Mouse (Mus musculus): ENCODE data around the gene Cct7. TPM values are rescaled to one million over a fixed set of nuclear protein-coding genes. Genes with fewer than 3 reads are reported as not detected.

Cct7 gene
- total and polyA plus RNA-seq, 2 experiments: 76.2 to 115 TPM

GRCm38 (mm10) chr6:85477366-85477917 lies 26.1 kb downstream of the Cct7 start:
- DNase-seq (ENCODE audit: extremely low read depth, low read depth, low spot score): no peak
- no peaks in the 10 kb centered on the region for H3K79me2 ChIP-seq (ENCODE audit: control insufficient read depth, insufficient read depth, low read length)
- no peaks in the 10 kb centered on the region for H3K4me1 ChIP-seq (ENCODE audit: control insufficient read depth, insufficient read depth, low read length)
- WGBS: 32% methylated on average over 10 of the region's 10 CpGs
- TF ChIP-seq POLR2A (IDR thresholded peaks at IDR 0.05; ENCODE audit: extremely low read depth, insufficient read depth, low read length) (no peak), CTCF (IDR thresholded peaks at IDR 0.05; ENCODE audit: low read depth, low read length) (peak; percentile 81)
- no peaks in the 10 kb centered on the region for H3K36me3 ChIP-seq (ENCODE audit: control insufficient read depth, insufficient read depth, low read length)
- no peak overlapping the region for H3K27ac ChIP-seq (replicated peaks; ENCODE audit: insufficient read depth, low read depth, low read length)
- no peak overlapping the region for H3K9ac ChIP-seq (ENCODE audit: low read depth, low read length)
- no peak overlapping the region for H3K4me3 ChIP-seq (ENCODE audit: insufficient read depth, low read depth, low read length)
- peaks cover 2% of the 10 kb centered on the region; the same call in 1 of the 2 replicates for H3K27me3 ChIP-seq (ENCODE audit: control insufficient read depth, insufficient read depth, low read length)

GRCm38 (mm10) chr6:85478416-85478815 lies 27.1 kb downstream of the Cct7 start:
- WGBS: 38% methylated on average over 14 of the region's 14 CpGs

DNA sequence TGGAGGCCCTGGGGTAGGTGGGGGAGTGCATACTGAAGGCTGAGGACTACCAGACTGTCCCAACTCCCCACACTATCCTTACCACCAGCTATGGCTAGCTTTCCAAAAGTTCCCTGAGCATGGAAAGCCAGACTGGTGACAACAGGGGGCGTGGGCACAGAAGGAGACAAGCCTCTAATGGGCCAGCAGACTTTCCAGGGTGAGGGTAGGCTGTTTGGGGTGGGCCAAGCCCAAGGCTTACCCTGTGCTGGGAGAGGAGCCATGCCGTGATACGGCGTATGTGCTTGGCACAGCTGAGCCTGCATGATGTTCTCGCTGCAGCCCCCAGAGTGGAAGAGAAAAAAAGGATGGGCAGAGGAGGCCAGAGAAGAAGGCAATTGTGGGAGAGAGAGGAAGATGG lies 28.7 kb downstream of the Cct7 start:
- no peak for TF ChIP-seq POLR2A (IDR thresholded peaks at IDR 0.05; ENCODE audit: extremely low read depth, insufficient read depth, low read length)
- TF ChIP-seq CTCF (IDR thresholded peaks at IDR 0.05; ENCODE audit: low read depth, low read length): no peak
- H3K9ac ChIP-seq (ENCODE audit: low read depth, low read length): no peak overlapping the region
- H3K27ac ChIP-seq (replicated peaks; ENCODE audit: insufficient read depth, low read depth, low read length): no peak overlapping the region
- no peaks in the 10 kb centered on the region for H3K4me1 ChIP-seq (ENCODE audit: control insufficient read depth, insufficient read depth, low read length)
- H3K27me3 ChIP-seq (ENCODE audit: control insufficient read depth, insufficient read depth, low read length): peaks cover 10% of the 10 kb centered on the region; the same call in 1 of the 2 replicates
- no peaks in the 10 kb centered on the region for H3K79me2 ChIP-seq (ENCODE audit: control insufficient read depth, insufficient read depth, low read length)
- no peaks in the 10 kb centered on the region for H3K36me3 ChIP-seq (ENCODE audit: control insufficient read depth, insufficient read depth, low read length)
- DNase-seq (ENCODE audit: extremely low read depth, low read depth, low spot score): no peak
- WGBS: 83% methylated on average over 5 of the region's 5 CpGs
- no peak overlapping the region for H3K4me3 ChIP-seq (ENCODE audit: insufficient read depth, low read depth, low read length)

More at GRCm38 (mm10) chr6:85478416-85478815, 27.1 kb downstream of the Cct7 start:
- peaks cover 2% of the 10 kb centered on the region; the same call in 1 of the 2 replicates for H3K27me3 ChIP-seq (ENCODE audit: control insufficient read depth, insufficient read depth, low read length)
- DNase-seq (ENCODE audit: extremely low read depth, low read depth, low spot score): no peak
- H3K79me2 ChIP-seq (ENCODE audit: control insufficient read depth, insufficient read depth, low read length): no peaks in the 10 kb centered on the region
- H3K9ac ChIP-seq (ENCODE audit: low read depth, low read length): no peak overlapping the region
- no peaks in the 10 kb centered on the region for H3K4me1 ChIP-seq (ENCODE audit: control insufficient read depth, insufficient read depth, low read length)
- TF ChIP-seq CTCF (IDR thresholded peaks at IDR 0.05; ENCODE audit: low read depth, low read length): no peak
- TF ChIP-seq POLR2A (IDR thresholded peaks at IDR 0.05; ENCODE audit: extremely low read depth, insufficient read depth, low read length): no peak
- no peak overlapping the region for H3K4me3 ChIP-seq (ENCODE audit: insufficient read depth, low read depth, low read length)
- no peaks in the 10 kb centered on the region for H3K36me3 ChIP-seq (ENCODE audit: control insufficient read depth, insufficient read depth, low read length)
- no peak overlapping the region for H3K27ac ChIP-seq (replicated peaks; ENCODE audit: insufficient read depth, low read depth, low read length)

GRCm38 (mm10) chr6:85480685-85481084 lies 29.4 kb downstream of the Cct7 start:
- TF ChIP-seq POLR2A (IDR thresholded peaks at IDR 0.05; ENCODE audit: extremely low read depth, insufficient read depth, low read length): no peak
- TF ChIP-seq CTCF (IDR thresholded peaks at IDR 0.05; ENCODE audit: low read depth, low read length): no peak
- Histone ChIP-seq H3K79me2 (ENCODE audit: control insufficient read depth, insufficient read depth, low read length) (no peaks in the 10 kb centered on the region), H3K4me1 (ENCODE audit: control insufficient read depth, insufficient read depth, low read length) (no peaks in the 10 kb centered on the region), H3K36me3 (ENCODE audit: control insufficient read depth, insufficient read depth, low read length) (no peaks in the 10 kb centered on the region), H3K9ac (ENCODE audit: low read depth, low read length) (no peak overlapping the region), H3K27me3 (ENCODE audit: control insufficient read depth, insufficient read depth, low read length) (peaks cover 10% of the 10 kb centered on the region; the same call in 1 of the 2 replicates), H3K4me3 (ENCODE audit: insufficient read depth, low read depth, low read length) (no peak overlapping the region), H3K27ac (replicated peaks; ENCODE audit: insufficient read depth, low read depth, low read length) (no peak overlapping the region)
- 66% methylated on average over 16 of the region's 16 CpGs for WGBS
- DNase-seq (ENCODE audit: extremely low read depth, low read depth, low spot score): no peak

DNA sequence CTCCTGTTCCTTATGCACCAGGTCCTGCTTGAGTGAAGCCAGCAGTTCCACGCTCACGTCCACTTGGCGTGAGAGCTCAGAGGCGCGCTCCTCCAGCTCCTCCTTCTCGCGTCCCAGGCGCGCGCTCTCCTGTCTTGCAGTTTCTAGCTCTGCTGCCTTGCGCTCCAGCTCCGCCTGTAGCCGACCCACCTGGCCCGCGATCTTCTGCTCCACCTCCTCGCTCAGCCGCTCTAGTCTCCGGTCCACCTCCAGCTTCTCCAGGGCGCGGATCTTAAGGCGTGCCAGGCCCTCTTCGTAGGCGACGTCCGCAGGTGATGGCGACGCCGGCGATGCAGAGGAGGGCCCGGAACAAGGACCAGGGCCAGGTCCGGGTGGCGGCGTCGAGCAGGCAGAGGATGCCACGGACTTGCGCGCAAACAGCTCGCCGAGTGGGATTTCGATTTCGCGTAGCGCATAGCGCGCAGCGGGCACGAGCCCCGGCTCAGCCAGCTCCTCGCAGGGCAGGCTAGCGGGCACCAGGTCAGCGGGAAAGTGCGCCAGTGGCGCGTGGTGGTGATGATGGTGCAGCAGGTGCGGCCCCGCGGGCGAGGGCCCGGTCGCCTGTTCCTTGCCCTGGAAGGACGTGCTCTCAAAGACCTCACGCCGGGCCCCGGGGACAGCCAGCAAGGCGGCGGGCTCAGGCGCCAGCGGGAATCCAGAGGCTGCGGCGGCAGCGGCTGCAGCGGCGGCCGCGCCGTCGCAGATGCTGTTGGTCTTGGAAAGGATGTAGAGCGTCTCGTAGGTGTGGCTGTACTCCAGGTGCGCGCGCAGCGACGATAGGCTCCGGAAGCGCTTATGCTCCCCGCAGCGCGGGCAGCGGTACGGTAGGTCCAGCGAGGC lies 32.8 kb downstream of the Cct7 start:
- Histone ChIP-seq H3K4me3 (ENCODE audit: insufficient read depth, low read depth, low read length) (no peak overlapping the region), H3K79me2 (ENCODE audit: control insufficient read depth, insufficient read depth, low read length) (no peaks in the 10 kb centered on the region), H3K27me3 (ENCODE audit: control insufficient read depth, insufficient read depth, low read length) (peaks cover 10% of the 10 kb centered on the region; the same call in 1 of the 2 replicates), H3K27ac (replicated peaks; ENCODE audit: insufficient read depth, low read depth, low read length) (no peak overlapping the region), H3K4me1 (ENCODE audit: control insufficient read depth, insufficient read depth, low read length) (no peaks in the 10 kb centered on the region), H3K9ac (ENCODE audit: low read depth, low read length) (no peak overlapping the region), H3K36me3 (ENCODE audit: control insufficient read depth, insufficient read depth, low read length) (no peaks in the 10 kb centered on the region)
- 6% methylated on average over 92 of the region's 92 CpGs for WGBS
- TF ChIP-seq POLR2A (IDR thresholded peaks at IDR 0.05; ENCODE audit: extremely low read depth, insufficient read depth, low read length): no peak
- TF ChIP-seq CTCF (IDR thresholded peaks at IDR 0.05; ENCODE audit: low read depth, low read length): no peak
- DNase-seq (ENCODE audit: extremely low read depth, low read depth, low spot score): no peak

Data from liver, adult 2 months (tissue).